Mouse (Mus musculus) C2C12 (cell line): ENCODE data around the gene Nptx1.

ENCODE experiments used
- CEBPB ChIP-seq: IDR thresholded peaks from one replicate; pipeline ENCODE4 v1.6.1; 2011; ENCODE audit warnings: low read depth, mild to moderate bottlenecking, control low read depth, moderate library complexity
- CTCF ChIP-seq: IDR thresholded peaks from one replicate; pipeline ENCODE4 v1.5.1; 2011; ENCODE audit not compliant: control insufficient read depth, insufficient read depth, insufficient read length
- FOSL1 ChIP-seq: IDR thresholded peaks from one replicate; pipeline ENCODE4 v1.8.0; 2011; ENCODE audit warnings: mild to moderate bottlenecking, low read length; ENCODE audit not compliant: poor library complexity, insufficient read depth, severe bottlenecking
- MAX ChIP-seq: IDR thresholded peaks from one replicate; pipeline ENCODE4 v1.6.1; 2011; ENCODE audit warnings: mild to moderate bottlenecking, control low read depth
- MYOD1 ChIP-seq: IDR thresholded peaks from one replicate; pipeline ENCODE4 v1.6.1; 2011; ENCODE audit warnings: low read depth; ENCODE audit not compliant: control insufficient read depth, insufficient read length
- MYOG ChIP-seq: IDR thresholded peaks from one replicate; pipeline ENCODE4 v1.6.1; 2011; ENCODE audit not compliant: control insufficient read depth, insufficient read length; ENCODE audit errors: extremely low read depth
- USF1 ChIP-seq: IDR thresholded peaks from one replicate; pipeline ENCODE4 v1.6.1; 2011; ENCODE audit warnings: low read depth, mild to moderate bottlenecking, control low read depth, moderate library complexity

DNA sequence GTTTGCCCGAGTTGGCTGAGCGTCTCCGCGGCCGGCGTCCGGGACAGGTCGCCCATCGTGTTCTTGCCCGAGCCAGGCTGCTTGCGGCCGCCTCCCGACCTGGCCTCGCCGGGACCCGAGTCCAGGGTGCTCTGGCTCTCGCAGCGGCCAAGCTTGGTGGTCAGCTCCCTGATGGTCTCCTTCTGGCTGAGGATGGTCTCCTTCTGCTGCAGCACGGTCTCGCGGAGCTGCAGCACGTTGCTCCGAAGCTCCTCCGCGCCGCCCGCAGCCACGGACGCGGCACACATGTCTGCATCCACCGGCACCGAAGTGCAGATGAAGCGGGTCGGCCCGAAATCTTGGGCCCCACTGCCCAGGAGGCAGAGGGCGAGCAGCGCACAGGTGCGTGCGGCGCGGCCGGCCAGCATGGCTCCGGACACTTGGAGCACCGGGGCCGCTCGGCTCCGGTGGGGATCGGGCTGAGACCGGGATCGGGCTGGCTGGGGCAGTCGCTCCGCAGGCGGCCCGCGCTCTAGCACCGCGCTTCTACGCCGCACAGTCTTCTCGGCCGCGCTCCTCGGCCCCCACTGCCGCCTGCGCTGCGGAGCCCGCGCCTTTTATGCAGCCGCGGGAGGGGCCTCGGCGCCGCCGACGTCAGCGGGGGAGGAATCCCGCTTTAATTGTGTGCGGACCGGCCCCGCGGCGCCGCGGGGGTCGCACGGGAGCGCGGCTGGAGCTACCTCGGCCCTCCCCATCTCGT lies at the start of gene Nptx1:
- TF ChIP-seq CTCF: no peak
- TF ChIP-seq MYOD1: no peak
- no peak for TF ChIP-seq USF1
- TF ChIP-seq MAX: no peak
- TF ChIP-seq CEBPB: no peak
- TF ChIP-seq MYOG: no peak
- no peak for TF ChIP-seq FOSL1
